Mouse (Mus musculus): Measurements from ENCODE around the gene Itgb5.

DNA sequence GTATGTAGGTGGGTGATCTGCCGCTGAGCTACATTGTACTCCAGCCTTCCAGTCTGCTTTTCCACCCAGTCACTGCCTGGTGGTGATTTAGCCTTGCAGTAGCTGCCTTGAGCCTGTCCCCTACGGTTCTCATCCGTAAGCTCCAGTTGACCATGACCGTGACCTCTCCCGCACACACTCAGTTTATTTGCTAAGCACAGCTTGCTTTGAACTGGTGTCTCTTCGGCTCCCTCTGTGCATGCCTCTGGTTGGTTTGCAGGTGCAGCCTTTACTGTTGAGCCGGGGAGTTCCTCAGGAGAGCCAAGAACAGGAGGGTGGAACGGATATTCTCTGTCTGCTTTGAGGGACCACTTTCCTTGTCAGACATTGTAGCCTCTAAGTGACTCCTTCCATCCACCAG, 61.6 kb downstream of the Itgb5 start:
- TF ChIP-seq POLR2A (IDR thresholded peaks at IDR 0.05; ENCODE audit: borderline replicate concordance, extremely low read depth, low read depth, low read length) (no peak), CTCF (IDR thresholded peaks at IDR 0.05; ENCODE audit: insufficient read depth, low read length) (no peak)

Data from lung, adult 2 months (tissue).